In genomic region chr6:121108075-121108474, GRCm38 (mm10) we compare ENCODE assay signal across 11 mouse cellular contexts. TPM values are rescaled to one million over a fixed set of nuclear protein-coding genes. Genes with fewer than 3 reads are reported as not detected.
DNase-seq lines count a peak whose midpoint lies in the region; ATAC-seq and TF ChIP-seq lines count a peak whose summit lies in the region.
"Had no signal": no experiment of that assay in that cellular context is flagged by ENCODE, and none has a peak within 500 bp of the region (broad histone marks: within the 10 kb centered on the region; RNA-seq: fewer than 3 reads in every experiment).

No protein-coding gene starts in this region.

- H3K4me3 ChIP-seq in forebrain, embryonic 13.5 days = no peak overlapping the region
- H3K4me3 ChIP-seq in forebrain, postnatal 0 days (ENCODE audit: low read depth, low read length) = no peak overlapping the region
- peak overlapping the region; percentile 90; the same call in 1 of the 2 replicates for H3K4me3 ChIP-seq in hindbrain, embryonic 15.5 days
- H3K4me3 ChIP-seq in hindbrain, embryonic 11.5 days (ENCODE audit: low read depth, low read length) = no peak overlapping the region
- H3K4me3 ChIP-seq in G1E (ENCODE audit: low read depth, low read length) = peak overlapping the region; percentile 98; the same call in 1 of the 2 replicates
- peak overlapping the region; percentile 96 for H3K4me3 ChIP-seq in liver, embryonic 16.5 days (ENCODE audit: low read depth, low read length)

- no peak overlapping the region for H3K9ac ChIP-seq in forebrain, embryonic 13.5 days
- no peak overlapping the region for H3K9ac ChIP-seq in forebrain, postnatal 0 days
- no peak overlapping the region for H3K9ac ChIP-seq in hindbrain, embryonic 15.5 days
- no peak overlapping the region for H3K9ac ChIP-seq in hindbrain, embryonic 11.5 days (ENCODE audit: low read depth, low read length)
- H3K9ac ChIP-seq in liver, embryonic 16.5 days (ENCODE audit: low read depth, low read length) = peak overlapping the region; percentile 98

- no peak for ATAC-seq in forebrain, embryonic 13.5 days
- no peak for ATAC-seq in forebrain, postnatal 0 days
- ATAC-seq in hindbrain, embryonic 15.5 days (ENCODE audit: low FRiP score, low read depth) = no peak
- ATAC-seq in hindbrain, embryonic 11.5 days (ENCODE audit: low FRiP score) = no peak
- ATAC-seq in G1E (ENCODE audit: extremely low read depth, insufficient number of reproducible peaks, low FRiP score, poor library complexity, severe bottlenecking) = no peak
- no peak for ATAC-seq in liver, embryonic 16.5 days (ENCODE audit: low read depth)
- ATAC-seq: intestine, embryonic 16.5 days had no signal

- DNase-seq in forebrain, postnatal 0 days = no peak
- DNase-seq in hindbrain, embryonic 11.5 days (ENCODE audit: low spot score) = no peak
- no peak for DNase-seq in G1E (ENCODE audit: low spot score)
- DNase-seq in cerebellum, postnatal 25 days = no peak
- no peak for DNase-seq in frontal cortex, adult 2 months (ENCODE audit: extremely low spot score in 1 of 2, low spot score in 1 of 2)
- DNase-seq: cerebellum, postnatal 36 days; gastrocnemius, postnatal 14 days had no signal

- no peak for TF ChIP-seq CTCF in forebrain, postnatal 0 days (IDR thresholded peaks at IDR 0.05; ENCODE audit: low read depth)
- TF ChIP-seq CTCF in G1E (IDR thresholded peaks at IDR 0.05; ENCODE audit: low read depth, low read length) = no peak

- H3K36me3 ChIP-seq in forebrain, embryonic 13.5 days (ENCODE audit: poor library complexity, severe bottlenecking) = peaks cover 12% of the 10 kb centered on the region; the same call in 1 of the 2 replicates
- H3K36me3 ChIP-seq in forebrain, postnatal 0 days (ENCODE audit: insufficient read depth) = no peaks in the 10 kb centered on the region; the same call in 1 of the 2 replicates
- H3K36me3 ChIP-seq in hindbrain, embryonic 15.5 days = no peaks in the 10 kb centered on the region
- H3K36me3 ChIP-seq in hindbrain, embryonic 11.5 days (ENCODE audit: control insufficient read depth, insufficient read depth, low read length) = no peaks in the 10 kb centered on the region
- peaks cover 47% of the 10 kb centered on the region for H3K36me3 ChIP-seq in G1E (replicated peaks)
- H3K36me3 ChIP-seq in liver, embryonic 16.5 days (ENCODE audit: control insufficient read depth, insufficient read depth) = peaks cover 9% of the 10 kb centered on the region

- peaks cover 36% of the 10 kb centered on the region for H3K4me1 ChIP-seq in forebrain, embryonic 13.5 days
- H3K4me1 ChIP-seq in forebrain, postnatal 0 days (ENCODE audit: insufficient read depth) = peaks cover 10% of the 10 kb centered on the region
- peaks cover 50% of the 10 kb centered on the region for H3K4me1 ChIP-seq in hindbrain, embryonic 15.5 days (replicated peaks)
- H3K4me1 ChIP-seq in hindbrain, embryonic 11.5 days (replicated peaks; ENCODE audit: control insufficient read depth, insufficient read depth, low read length) = peaks cover 6% of the 10 kb centered on the region
- peaks cover 90% of the 10 kb centered on the region for H3K4me1 ChIP-seq in G1E (ENCODE audit: insufficient read depth, low read depth, low read length)
- peaks cover 48% of the 10 kb centered on the region for H3K4me1 ChIP-seq in liver, embryonic 16.5 days (ENCODE audit: control insufficient read depth, low read depth, low read length)

- no peak overlapping the region for H3K27ac ChIP-seq in forebrain, embryonic 13.5 days
- no peak overlapping the region for H3K27ac ChIP-seq in forebrain, postnatal 0 days (ENCODE audit: low read depth, low read length)
- H3K27ac ChIP-seq in hindbrain, embryonic 15.5 days (replicated peaks) = no peak overlapping the region
- no peak overlapping the region for H3K27ac ChIP-seq in hindbrain, embryonic 11.5 days (ENCODE audit: low read depth, low read length)
- H3K27ac ChIP-seq in liver, embryonic 16.5 days (ENCODE audit: low read length) = peak overlapping the region; percentile 94; the same call in 1 of the 2 replicates

- no peaks in the 10 kb centered on the region for H3K9me3 ChIP-seq in forebrain, embryonic 13.5 days (replicated peaks)
- no peaks in the 10 kb centered on the region for H3K9me3 ChIP-seq in forebrain, postnatal 0 days (ENCODE audit: low read length)
- H3K9me3 ChIP-seq in hindbrain, embryonic 15.5 days = no peaks in the 10 kb centered on the region
- H3K9me3 ChIP-seq in hindbrain, embryonic 11.5 days (ENCODE audit: control insufficient read depth, low read length) = no peaks in the 10 kb centered on the region
- H3K9me3 ChIP-seq in G1E (replicated peaks) = no peaks in the 10 kb centered on the region
- H3K9me3 ChIP-seq in liver, embryonic 16.5 days (replicated peaks; ENCODE audit: control insufficient read depth, low read length) = no peaks in the 10 kb centered on the region

- no peaks in the 10 kb centered on the region for H3K27me3 ChIP-seq in forebrain, embryonic 13.5 days
- no peaks in the 10 kb centered on the region for H3K27me3 ChIP-seq in forebrain, postnatal 0 days (ENCODE audit: insufficient read depth, low read length)
- H3K27me3 ChIP-seq in hindbrain, embryonic 15.5 days = no peaks in the 10 kb centered on the region
- H3K27me3 ChIP-seq in hindbrain, embryonic 11.5 days (ENCODE audit: control insufficient read depth, insufficient read depth, low read length) = no peaks in the 10 kb centered on the region
- H3K27me3 ChIP-seq in G1E (ENCODE audit: insufficient read depth, low read length) = no peaks in the 10 kb centered on the region
- H3K27me3 ChIP-seq in liver, embryonic 16.5 days (ENCODE audit: control insufficient read depth, insufficient read depth, low read depth, low read length) = no peaks in the 10 kb centered on the region

- H3K4me2 ChIP-seq in forebrain, embryonic 13.5 days = peak overlapping the region; percentile 82; the same call in 1 of the 2 replicates
- H3K4me2 ChIP-seq in forebrain, postnatal 0 days (ENCODE audit: low read depth) = no peak overlapping the region
- H3K4me2 ChIP-seq in hindbrain, embryonic 15.5 days = peak overlapping the region; percentile 80
- no peak overlapping the region for H3K4me2 ChIP-seq in hindbrain, embryonic 11.5 days (replicated peaks; ENCODE audit: low read depth, low read length)
- peak overlapping the region; percentile 75 for H3K4me2 ChIP-seq in liver, embryonic 16.5 days (ENCODE audit: low read depth, low read length)

- WGBS in forebrain, embryonic 13.5 days = 77% methylated on average over 1 of the region's 1 CpGs
- 68% methylated on average over 1 of the region's 1 CpGs for WGBS in forebrain, postnatal 0 days
- 70% methylated on average over 1 of the region's 1 CpGs for WGBS in hindbrain, embryonic 15.5 days
- 71% methylated on average over 1 of the region's 1 CpGs for WGBS in hindbrain, embryonic 11.5 days
- 50% methylated on average over 1 of the region's 1 CpGs for WGBS in liver, embryonic 16.5 days (ENCODE audit: insufficient replicate concordance)

RNA-seq across cellular contexts. Expression of gene Mical3, which starts 22.7 kb away (rescaled TPM):
- 20.9 and 25.5 TPM in 2 replicates for polyA plus RNA-seq in forebrain, embryonic 13.5 days (2015; fragmentation: Nextera tagmentation; extraction: Ambion mirVana)
- total RNA-seq in forebrain, postnatal 0 days (2014; rRNA removed) = 59.3 and 78.7 TPM in 2 replicates
- 9.3 and 17.5 TPM in 2 replicates for polyA plus RNA-seq in forebrain, postnatal 0 days (2015; fragmentation: Nextera tagmentation; extraction: Ambion mirVana)
- polyA plus RNA-seq in hindbrain, embryonic 15.5 days (2015; fragmentation: Nextera tagmentation; extraction: Ambion mirVana) = 34.4 and 37.2 TPM in 2 replicates
- polyA plus RNA-seq in hindbrain, embryonic 11.5 days (2014; fragmentation: Nextera tagmentation; extraction: Ambion mirVana) = 17.1 and 27.4 TPM in 2 replicates
- total RNA-seq in G1E (2014; fragmentation: Nextera tagmentation) = 107 and 109 TPM in 2 replicates
- 20.4 and 20.9 TPM in 2 replicates for total RNA-seq in G1E (2017)
- 29.8 and 38.1 TPM in 2 replicates for polyA plus RNA-seq in G1E (2012)
- polyA plus RNA-seq in liver, embryonic 16.5 days (2015; fragmentation: Nextera tagmentation; extraction: Ambion mirVana) = 9.2 and 9.3 TPM in 2 replicates
- polyA plus RNA-seq in frontal cortex, adult 2 months (2012; rRNA removed) = 63.6 and 64.3 TPM in 2 replicates

Comparison
In these comparisons a context has a peak if more than half of its experiments do, and no peak if none do; other contexts are left out.
1. H3K4me2 ChIP-seq: peak in forebrain, embryonic 13.5 days (single experiment), hindbrain, embryonic 15.5 days (single experiment) and liver, embryonic 16.5 days (single experiment); none in forebrain, postnatal 0 days (single experiment) and hindbrain, embryonic 11.5 days (single experiment).
2. H3K4me3 ChIP-seq: peak in hindbrain, embryonic 15.5 days (single experiment), G1E (single experiment) and liver, embryonic 16.5 days (single experiment); none in forebrain, embryonic 13.5 days (single experiment), forebrain, postnatal 0 days (single experiment) and hindbrain, embryonic 11.5 days (single experiment).